Mouse (Mus musculus) neural tube, embryonic 14.5 days (tissue): ENCODE measurements at regions not wholly inside any gene's neighbourhood (a gene's known extent, or its start where the extent isn't known, plus 50 kb on each side); places are given as distances from the start of the nearest gene placed in this dataset.

ENCODE experiments used
- ATAC-seq: fragments of 200-750 bp; cut with Nextera tagmentation; 2 replicates; pipeline ENCODE4 v1.8.0; 2017; ENCODE audit warnings: low read depth, mild to moderate bottlenecking, moderate TSS enrichment, moderate library complexity
- H3K27ac ChIP-seq: fragments of 300-500 bp; sonication (generic); 2 replicates; pipeline ENCODE4 v1.5.1; 2014; ENCODE audit warnings: low read depth, mild to moderate bottlenecking, control low read depth, low read length, moderate library complexity, mixed read lengths
- H3K27me3 ChIP-seq: fragments of 300-500 bp; sonication (generic); 2 replicates; pipeline ENCODE4 v1.6.1; 2014; ENCODE audit warnings: low read length; ENCODE audit not compliant: control insufficient read depth, insufficient read depth
- H3K36me3 ChIP-seq: fragments of 300-500 bp; sonication (generic); 2 replicates; pipeline ENCODE4 v1.6.1; 2014; ENCODE audit warnings: low read length, mixed read lengths; ENCODE audit not compliant: control insufficient read depth, insufficient read depth
- H3K4me1 ChIP-seq: fragments of 300-500 bp; sonication (generic); 2 replicates; pipeline ENCODE4 v1.6.1; 2014; ENCODE audit warnings: low read length; ENCODE audit not compliant: control insufficient read depth, insufficient read depth
- H3K4me2 ChIP-seq: fragments of 300-500 bp; sonication (generic); 2 replicates; pipeline ENCODE4 v1.6.1; 2014; ENCODE audit warnings: mild to moderate bottlenecking, low read depth, low read length, control low read depth
- H3K4me3 ChIP-seq: fragments of 300-500 bp; sonication (generic); 2 replicates; pipeline ENCODE4 v1.5.1; 2014; ENCODE audit warnings: low read depth, low read length, control low read depth, mixed read lengths
- H3K9ac ChIP-seq: fragments of 300-500 bp; sonication (generic); replicated peaks from 2 replicates; pipeline ENCODE4 v1.6.1; 2014; ENCODE audit warnings: low read depth, mild to moderate bottlenecking, control low read depth, low read length, mixed read lengths
- H3K9me3 ChIP-seq: fragments of 300-500 bp; sonication (generic); 2 replicates; pipeline ENCODE4 v1.6.1; 2016; ENCODE audit warnings: low read length; ENCODE audit not compliant: control insufficient read depth
- WGBS: fragments of 180-500 bp; shearing (Covaris S2); extraction: QIAGEN DNeasy Blood & Tissue Kit; methylation state at CpG from one replicate; pipeline ENCODE4 v1.1.7; 2014; 5-methylcytosine and 5-hydroxymethylcytosine counted together

- ATAC-seq: no peak
- Histone ChIP-seq H3K36me3 (no peaks in the 10 kb centered on the region), H3K4me1 (0 out of 2 replicates have a peak, but pooled peaks cover 2% of the 10 kb centered on the region), H3K4me3 (no peak overlapping the region), H3K9me3 (no peaks in the 10 kb centered on the region), H3K9ac (no peak overlapping the region), H3K27me3 (no peaks in the 10 kb centered on the region), H3K27ac (no peak overlapping the region), H3K4me2 (no peak overlapping the region)
- WGBS: 43% methylated on average over 4 of the region's 4 CpGs
These were observed 105.3 kb upstream of the Peli1 start for GRCm38 (mm10) chr11:20985771-20986170.

- 53% methylated on average over 5 of the region's 5 CpGs for WGBS
- H3K9me3 ChIP-seq: no peaks in the 10 kb centered on the region
- H3K4me1 ChIP-seq: 0 out of 2 replicates have a peak, but pooled peaks cover 2% of the 10 kb centered on the region
- no peak overlapping the region for H3K9ac ChIP-seq
- 0 out of 2 replicates have a peak overlapping the region, but pooled peaks have one; percentile 26 for H3K4me2 ChIP-seq
- peak; percentile 83 for ATAC-seq
- H3K27me3 ChIP-seq: no peaks in the 10 kb centered on the region
- H3K4me3 ChIP-seq: no peak overlapping the region
- H3K27ac ChIP-seq: peak overlapping the region; percentile 67
- no peaks in the 10 kb centered on the region for H3K36me3 ChIP-seq
These were observed 103.8 kb upstream of the Peli1 start for GRCm38 (mm10) chr11:20987171-20987815.

- Histone ChIP-seq H3K4me2 (peak overlapping the region; percentile 26; the same call in 1 of the 2 replicates), H3K4me3 (no peak overlapping the region), H3K36me3 (no peaks in the 10 kb centered on the region), H3K4me1 (0 out of 2 replicates have a peak, but pooled peaks cover 2% of the 10 kb centered on the region), H3K9ac (no peak overlapping the region), H3K9me3 (no peaks in the 10 kb centered on the region), H3K27me3 (no peaks in the 10 kb centered on the region), H3K27ac (peak overlapping the region; percentile 57)
- WGBS: 64% methylated on average over 11 of the region's 11 CpGs
- peak; percentile 96 for ATAC-seq
These were observed 103.2 kb upstream of the Peli1 start for GRCm38 (mm10) chr11:20987841-20988251.

DNA sequence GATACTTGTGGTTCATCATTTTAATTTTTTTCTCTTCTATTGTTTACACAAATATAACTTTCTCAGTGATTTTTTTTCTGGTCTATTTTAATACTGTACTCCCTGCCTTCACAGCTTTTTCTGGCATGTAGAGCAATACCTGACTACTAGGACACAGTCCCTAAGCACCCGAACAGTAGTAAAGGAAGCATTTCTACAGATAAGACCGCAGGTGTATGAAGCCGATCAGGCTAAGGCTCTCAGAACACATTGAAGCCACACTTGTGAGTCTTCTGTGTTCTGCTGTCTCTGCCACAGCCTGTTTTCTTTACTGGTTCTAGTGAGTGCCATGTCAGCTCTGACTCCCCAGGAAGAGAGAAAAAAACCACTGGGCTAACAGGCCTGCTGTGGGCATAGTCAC lies 102.2 kb upstream of the Peli1 start:
- H3K4me1 ChIP-seq: 0 out of 2 replicates have a peak, but pooled peaks cover 2% of the 10 kb centered on the region
- no peaks in the 10 kb centered on the region for H3K9me3 ChIP-seq
- H3K27ac ChIP-seq: no peak overlapping the region
- no peak overlapping the region for H3K9ac ChIP-seq
- no peak for ATAC-seq
- no peak overlapping the region for H3K4me3 ChIP-seq
- no peak overlapping the region for H3K4me2 ChIP-seq
- no peaks in the 10 kb centered on the region for H3K36me3 ChIP-seq
- no peaks in the 10 kb centered on the region for H3K27me3 ChIP-seq
- WGBS: 92% methylated on average over 3 of the region's 3 CpGs

DNA sequence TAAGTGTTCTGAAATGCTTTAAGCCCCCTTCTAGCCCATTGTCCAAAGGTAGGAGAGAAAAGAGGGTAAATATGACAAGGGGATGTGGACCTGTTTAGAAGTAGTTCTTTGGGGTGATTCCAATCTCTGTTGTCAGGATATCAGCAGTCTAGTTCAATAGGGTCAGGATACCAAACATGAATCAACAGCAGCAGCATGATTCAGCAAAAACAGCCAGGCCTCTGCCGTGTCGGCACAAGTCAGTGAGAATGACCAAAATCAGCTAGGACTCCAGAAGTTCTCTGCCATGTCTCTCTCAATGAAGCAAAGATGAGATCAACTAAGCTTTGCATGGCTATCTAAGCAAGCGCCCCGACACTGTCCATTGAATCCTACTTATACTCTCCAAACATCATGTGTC lies 97.5 kb upstream of the Peli1 start:
- Histone ChIP-seq H3K27ac (no peak overlapping the region), H3K4me1 (no peaks in the 10 kb centered on the region), H3K4me2 (no peak overlapping the region), H3K36me3 (no peaks in the 10 kb centered on the region), H3K27me3 (no peaks in the 10 kb centered on the region), H3K4me3 (no peak overlapping the region), H3K9ac (no peak overlapping the region), H3K9me3 (no peaks in the 10 kb centered on the region)
- no peak for ATAC-seq
- WGBS: 96% methylated on average over 4 of the region's 4 CpGs

DNA sequence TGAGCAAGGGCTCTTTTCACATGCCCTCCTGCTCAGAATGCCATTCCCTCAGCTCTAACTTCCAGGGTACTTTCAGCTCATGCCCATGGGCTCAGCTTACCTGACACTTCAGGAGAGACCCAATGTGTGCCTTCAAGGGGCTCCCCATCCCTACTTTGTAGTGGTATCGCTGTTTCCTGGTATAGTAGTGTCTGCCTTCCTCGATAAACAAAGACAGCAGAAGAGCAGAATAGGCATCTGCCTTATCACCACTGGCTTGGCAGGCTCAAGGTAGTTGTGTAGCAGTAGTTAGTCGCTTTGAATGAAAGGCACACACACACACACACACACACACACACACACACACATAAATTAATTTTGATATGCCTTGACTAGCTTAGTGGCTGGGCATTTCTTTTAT lies 89.7 kb upstream of the Peli1 start:
- H3K9me3 ChIP-seq: no peaks in the 10 kb centered on the region
- H3K4me3 ChIP-seq: no peak overlapping the region
- no peak overlapping the region for H3K9ac ChIP-seq
- no peaks in the 10 kb centered on the region for H3K27me3 ChIP-seq
- 85% methylated on average over 3 of the region's 3 CpGs for WGBS
- H3K36me3 ChIP-seq: no peaks in the 10 kb centered on the region
- H3K27ac ChIP-seq: no peak overlapping the region
- no peak for ATAC-seq
- H3K4me2 ChIP-seq: no peak overlapping the region
- H3K4me1 ChIP-seq: no peaks in the 10 kb centered on the region

DNA sequence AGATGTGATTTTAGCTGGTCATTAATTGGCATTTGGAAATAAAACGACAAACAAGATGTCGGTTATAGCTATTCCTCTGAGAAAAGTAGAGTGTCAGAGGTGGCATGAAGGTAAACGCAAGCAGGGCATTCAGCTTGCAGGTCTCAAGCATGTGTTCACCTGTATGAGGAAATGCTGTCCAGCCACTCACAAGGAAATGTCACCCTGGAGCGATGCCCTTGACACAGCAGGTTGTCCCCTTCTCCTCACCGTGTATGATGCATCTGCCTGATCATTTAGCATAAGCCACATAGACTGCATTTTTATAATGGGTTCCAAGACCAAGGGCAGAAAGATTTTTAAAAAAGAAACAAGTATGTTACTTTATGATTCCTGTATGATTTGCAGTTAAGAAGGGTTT lies 83.9 kb upstream of the Peli1 start:
- H3K36me3 ChIP-seq: no peaks in the 10 kb centered on the region
- 92% methylated on average over 5 of the region's 5 CpGs for WGBS
- no peak overlapping the region for H3K4me3 ChIP-seq
- H3K4me2 ChIP-seq: no peak overlapping the region
- H3K9me3 ChIP-seq: no peaks in the 10 kb centered on the region
- ATAC-seq: no peak
- H3K9ac ChIP-seq: no peak overlapping the region
- H3K27ac ChIP-seq: no peak overlapping the region
- no peaks in the 10 kb centered on the region for H3K4me1 ChIP-seq
- no peaks in the 10 kb centered on the region for H3K27me3 ChIP-seq

- no peak overlapping the region for H3K4me3 ChIP-seq
- H3K4me1 ChIP-seq: no peaks in the 10 kb centered on the region
- H3K36me3 ChIP-seq: no peaks in the 10 kb centered on the region
- no peak overlapping the region for H3K4me2 ChIP-seq
- no peaks in the 10 kb centered on the region for H3K9me3 ChIP-seq
- no peak for ATAC-seq
- H3K9ac ChIP-seq: no peak overlapping the region
- H3K27ac ChIP-seq: no peak overlapping the region
- no peaks in the 10 kb centered on the region for H3K27me3 ChIP-seq
- WGBS: 87% methylated on average over 3 of the region's 3 CpGs
These were observed 81.6 kb upstream of the Peli1 start for GRCm38 (mm10) chr11:21009505-21009904.

- H3K4me3 ChIP-seq: no peak overlapping the region
- H3K36me3 ChIP-seq: no peaks in the 10 kb centered on the region
- WGBS: 17% methylated on average over 7 of the region's 7 CpGs
- no peak overlapping the region for H3K9ac ChIP-seq
- no peaks in the 10 kb centered on the region for H3K4me1 ChIP-seq
- no peak overlapping the region for H3K4me2 ChIP-seq
- H3K27ac ChIP-seq: no peak overlapping the region
- H3K9me3 ChIP-seq: no peaks in the 10 kb centered on the region
- peak; percentile 71; the same call in 1 of the 2 replicates for ATAC-seq
- no peaks in the 10 kb centered on the region for H3K27me3 ChIP-seq
These were observed 80.2 kb upstream of the Peli1 start for GRCm38 (mm10) chr11:21010867-21011266.
